Mouse (Mus musculus): ENCODE results near the gene Hdac4.

The Hdac4 gene

GRCm38 (mm10) chr1:92130470-92131100, 64.9 kb downstream of the Hdac4 start:
- DNase-seq (ENCODE audit: low read depth) = no peak

DNA sequence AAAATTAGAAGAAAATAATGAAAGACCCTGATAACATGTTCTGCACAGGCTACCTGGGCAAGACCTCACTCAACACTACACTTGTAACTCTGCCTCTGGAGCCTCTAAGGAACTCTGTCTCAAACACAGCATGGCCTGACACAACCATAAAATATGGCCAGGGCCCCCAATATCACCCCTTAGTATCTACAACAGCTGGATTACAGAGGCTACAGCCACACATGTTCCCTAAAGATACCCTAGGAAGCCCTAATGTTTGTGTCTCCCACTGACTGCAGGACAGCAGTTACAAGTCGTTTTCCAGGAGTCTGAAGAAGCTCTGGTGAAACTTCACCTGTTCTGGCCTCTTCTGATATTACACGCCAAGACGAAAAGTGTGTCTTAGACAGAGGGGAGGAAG, 65.7 kb downstream of the Hdac4 start:
- peak; percentile 29 for DNase-seq (ENCODE audit: low read depth)

- no peak for DNase-seq (ENCODE audit: low read depth)
These were observed 67.7 kb downstream of the Hdac4 start for GRCm38 (mm10) chr1:92127785-92128184.

DNA sequence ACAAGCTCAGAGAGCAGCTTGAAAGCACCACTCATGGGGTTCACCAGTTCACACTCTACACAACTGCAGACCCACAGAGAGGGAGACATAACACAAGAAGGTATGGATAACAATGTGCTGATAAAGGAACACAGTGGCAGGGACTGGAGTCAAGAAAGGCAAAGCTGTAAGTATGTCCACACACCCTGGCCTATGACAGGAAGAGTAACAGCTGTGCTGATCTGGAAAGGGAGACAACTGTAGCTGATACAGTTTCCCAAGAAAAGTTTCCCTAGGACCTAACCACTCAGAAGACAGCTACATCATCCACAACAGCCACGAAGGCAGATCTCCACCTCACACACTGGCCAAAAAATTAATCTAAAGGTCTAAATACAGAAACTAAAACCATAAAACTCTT, 68.1 kb downstream of the Hdac4 start:
- no peak for DNase-seq (ENCODE audit: low read depth)

DNA sequence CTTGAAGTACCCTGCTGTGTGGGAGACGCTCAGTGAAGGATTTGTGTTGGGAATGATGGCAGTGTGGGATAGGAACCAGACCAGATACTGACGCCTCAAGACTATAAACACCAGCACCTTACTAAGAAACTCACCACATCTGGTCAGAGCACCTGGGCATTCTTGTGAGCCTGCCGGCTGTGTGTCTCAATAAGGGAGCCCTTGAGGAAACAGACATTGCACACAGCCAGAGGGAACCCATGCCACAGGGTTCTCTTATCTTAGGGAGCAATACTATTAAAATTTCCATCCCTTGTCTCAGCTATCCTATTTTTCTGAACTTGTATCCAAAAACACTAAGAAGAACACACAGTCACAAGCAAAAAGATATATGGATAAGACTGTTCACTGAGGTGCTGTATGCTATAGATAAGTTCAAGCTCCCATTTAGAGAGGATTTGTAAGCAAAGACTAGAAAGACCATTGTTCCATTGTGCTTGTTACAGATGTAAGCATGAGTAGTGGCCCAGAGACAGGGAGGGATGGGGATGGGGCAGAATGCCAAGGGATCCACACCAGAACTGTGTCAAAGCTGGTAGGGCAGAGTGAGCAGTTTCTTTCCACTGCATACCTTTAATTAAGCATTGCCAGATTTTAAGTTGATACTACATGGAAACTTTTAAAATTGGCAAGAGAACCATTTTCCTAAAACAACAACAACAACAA, 70.8 kb downstream of the Hdac4 start:
- DNase-seq (ENCODE audit: low read depth) = no peak

GRCm38 (mm10) chr1:92119303-92119702, 76.2 kb downstream of the Hdac4 start:
- no peak for DNase-seq (ENCODE audit: low read depth)

DNA sequence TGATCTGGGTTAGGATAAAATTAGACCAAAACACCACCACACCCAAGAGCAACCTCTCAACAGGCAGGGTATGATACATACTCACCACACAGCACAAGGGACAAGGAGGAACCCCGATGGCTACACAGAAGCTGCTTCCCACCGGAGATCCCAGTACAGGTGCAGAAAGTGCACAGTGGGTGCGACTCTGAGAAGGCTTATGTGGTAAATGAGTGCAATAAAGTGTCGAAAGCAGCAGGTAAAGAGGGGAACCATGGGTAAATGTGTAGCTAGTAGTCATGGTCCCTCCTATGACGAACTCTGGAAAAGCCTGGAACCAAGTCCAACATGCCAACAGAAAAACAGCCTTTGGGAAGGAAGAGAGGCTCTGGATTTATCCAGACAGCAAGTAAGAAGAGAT, 77.9 kb downstream of the Hdac4 start:
- no peak for DNase-seq (ENCODE audit: low read depth)

DNA sequence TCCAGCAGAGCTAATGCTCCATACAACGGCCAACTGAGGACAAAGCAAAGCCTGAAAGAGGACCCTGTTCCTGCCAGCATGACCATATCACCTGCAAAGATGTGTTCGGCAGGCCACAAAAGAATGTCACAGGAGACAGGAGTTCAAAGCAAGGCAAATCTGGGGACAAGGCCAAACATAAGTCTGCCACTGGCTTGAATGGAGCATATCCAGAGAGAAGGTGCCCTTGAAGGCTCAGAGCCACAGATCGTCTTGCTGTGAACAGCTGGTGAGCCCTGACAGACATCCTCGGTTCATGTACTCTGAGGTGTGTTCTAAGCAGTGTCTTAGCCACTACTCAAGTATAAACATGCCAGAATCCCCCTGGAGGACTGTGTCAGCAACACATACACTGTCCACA, 79.3 kb downstream of the Hdac4 start:
- no peak for DNase-seq (ENCODE audit: low read depth)

- DNase-seq (ENCODE audit: low read depth) = no peak
These were observed 81.4 kb downstream of the Hdac4 start for GRCm38 (mm10) chr1:92114091-92114490.

- DNase-seq (ENCODE audit: low read depth) = no peak
These were observed 82.1 kb downstream of the Hdac4 start for GRCm38 (mm10) chr1:92113243-92114009.

DNA sequence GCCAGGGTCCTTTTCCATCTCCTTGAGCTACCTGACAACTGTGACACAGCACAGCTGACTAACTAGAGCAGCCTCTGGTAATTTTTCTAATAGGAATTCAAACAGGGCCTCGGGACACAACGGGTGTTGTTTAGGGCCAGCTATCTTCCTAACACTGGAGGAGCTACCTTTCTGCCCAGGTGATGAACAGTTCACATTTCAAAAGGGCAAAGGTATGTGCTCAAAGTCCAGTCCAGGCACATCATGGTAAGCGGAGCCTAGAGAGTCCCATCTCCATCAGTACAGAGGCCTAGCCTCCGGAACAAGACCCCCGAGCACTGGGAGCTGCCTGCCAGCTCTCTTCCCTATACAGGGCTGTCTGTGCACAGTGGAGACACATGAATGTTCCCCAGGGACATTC, 82.9 kb downstream of the Hdac4 start:
- no peak for DNase-seq (ENCODE audit: low read depth)

DNA sequence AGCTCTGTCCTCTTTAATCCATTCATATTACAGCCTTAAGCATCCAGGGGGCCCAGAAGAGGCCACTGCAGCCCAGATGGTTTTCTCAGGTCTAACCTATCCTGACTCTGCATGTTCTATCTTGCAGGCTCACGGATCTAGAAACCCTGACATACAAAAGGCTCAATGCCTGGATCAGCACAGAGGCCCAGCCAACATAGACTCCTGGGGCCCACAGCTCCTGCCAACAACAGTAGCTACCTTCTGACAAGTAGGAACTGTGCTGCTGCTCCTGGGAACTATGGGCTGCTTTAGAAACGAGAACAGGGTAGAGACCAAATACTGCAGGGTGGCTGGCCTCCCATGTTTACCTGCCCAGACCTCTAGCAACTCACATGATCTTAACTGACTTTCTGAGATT, 83.9 kb downstream of the Hdac4 start:
- no peak for DNase-seq (ENCODE audit: low read depth)

DNA sequence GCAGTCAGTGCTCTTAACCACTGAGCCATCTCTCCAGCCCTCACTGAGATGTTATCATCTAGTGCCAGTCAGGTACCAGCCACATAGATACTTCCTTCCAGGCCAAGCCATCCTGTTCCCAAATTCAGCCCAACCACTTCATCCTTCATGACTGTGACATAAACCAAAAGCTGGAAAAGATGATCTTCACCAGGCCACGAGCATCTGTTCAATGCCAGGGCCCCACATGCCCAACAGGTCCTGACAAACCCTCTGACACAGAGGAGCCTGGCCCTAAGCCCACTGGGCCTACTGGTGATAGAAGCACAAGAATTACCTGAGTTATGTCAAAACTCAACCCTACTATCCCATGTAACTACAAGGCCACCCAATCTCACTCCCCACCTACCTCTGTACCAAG, 84.5 kb downstream of the Hdac4 start:
- no peak for DNase-seq (ENCODE audit: low read depth)

GRCm38 (mm10) chr1:92109221-92109620, 86.3 kb downstream of the Hdac4 start:
- DNase-seq (ENCODE audit: low read depth) = no peak

- DNase-seq (ENCODE audit: low read depth) = no peak
These were observed 86.9 kb downstream of the Hdac4 start for GRCm38 (mm10) chr1:92108556-92108955.

DNA sequence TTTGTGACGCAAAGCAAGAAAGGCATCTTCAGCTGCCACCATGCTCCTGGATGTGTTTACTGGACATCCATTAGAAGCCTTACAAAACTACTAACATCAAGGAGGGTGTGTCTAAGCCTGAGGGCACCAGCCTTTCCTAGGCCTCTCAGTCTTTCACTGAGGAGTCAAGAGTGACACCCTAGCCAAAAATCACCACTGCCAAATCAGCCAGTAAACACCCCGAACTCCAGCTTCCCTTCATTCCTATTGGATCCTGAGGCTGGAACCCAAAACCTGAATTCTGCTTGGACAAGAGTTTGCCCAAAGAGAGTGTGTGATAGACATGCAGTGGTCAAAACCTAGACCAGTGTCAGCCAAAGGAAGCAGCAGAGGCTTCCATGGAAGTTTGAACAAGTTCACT, 87.5 kb downstream of the Hdac4 start:
- DNase-seq (ENCODE audit: low read depth) = no peak

DNA sequence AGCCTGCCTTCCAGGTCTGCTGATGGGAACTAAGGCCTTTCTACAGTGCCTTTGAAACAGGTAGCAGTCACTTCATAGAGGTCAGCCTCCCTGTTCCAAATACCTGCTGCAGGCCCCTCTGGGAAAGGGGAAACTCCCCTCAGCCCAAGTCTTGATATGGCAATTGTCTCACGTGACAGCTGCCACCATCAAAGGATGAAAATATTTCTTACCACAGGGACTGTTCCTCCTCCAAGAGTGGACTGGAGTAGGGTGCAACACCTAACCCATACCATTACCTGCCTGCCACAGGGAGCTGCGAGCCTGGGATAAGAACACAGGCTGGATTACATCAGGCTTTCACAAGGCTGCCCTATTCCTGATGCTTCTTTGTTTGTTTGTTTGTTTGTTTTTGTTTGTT, 88.0 kb downstream of the Hdac4 start:
- no peak for DNase-seq (ENCODE audit: low read depth)

- DNase-seq (ENCODE audit: low read depth) = no peak
These were observed 88.9 kb downstream of the Hdac4 start for GRCm38 (mm10) chr1:92106486-92107160.

- no peak for DNase-seq (ENCODE audit: low read depth)
These were observed 90.8 kb downstream of the Hdac4 start for GRCm38 (mm10) chr1:92104718-92105117.

- no peak for DNase-seq (ENCODE audit: low read depth)
These were observed 91.5 kb downstream of the Hdac4 start for GRCm38 (mm10) chr1:92103971-92104370.

- DNase-seq (ENCODE audit: low read depth) = no peak
These were observed 92.1 kb downstream of the Hdac4 start for GRCm38 (mm10) chr1:92103377-92103776.

DNA sequence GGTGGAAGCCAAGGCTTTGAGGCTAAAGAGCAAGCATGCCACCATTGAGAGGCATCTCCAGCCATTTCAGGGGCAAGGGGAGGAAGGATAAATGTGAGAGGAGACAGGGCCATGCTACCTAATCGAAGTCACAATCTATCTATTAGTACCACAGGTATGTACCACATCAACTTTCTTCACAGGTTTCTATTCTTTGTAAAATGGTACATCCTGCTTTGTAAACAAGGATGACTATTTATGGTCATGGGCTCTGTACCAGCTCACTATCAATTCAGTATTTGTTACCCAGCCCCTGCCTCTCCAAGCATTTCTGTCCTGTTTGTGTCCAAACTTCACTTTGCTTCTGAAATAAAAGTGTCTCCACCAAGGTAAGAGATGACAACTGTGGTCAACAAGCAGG, 92.7 kb downstream of the Hdac4 start:
- no peak for DNase-seq (ENCODE audit: low read depth)
